Mouse (Mus musculus) forebrain, embryonic 10.5 days (tissue): ENCODE measurements around the gene Peg10. TPM values are rescaled to one million over a fixed set of nuclear protein-coding genes. Genes with fewer than 3 reads are reported as not detected.

Source experiments
- DNase-seq: peaks from one replicate; pipeline ENCODE4 v3.0.0-alpha.2; 2017; ENCODE audit warnings: low spot score; ENCODE audit errors: extremely low spot score
- H3K27ac ChIP-seq: fragments of 300-500 bp; sonication (generic); 2 replicates; pipeline ENCODE4 v1.5.1; 2016; ENCODE audit warnings: mild to moderate bottlenecking
- H3K27me3 ChIP-seq: fragments of 300-500 bp; sonication (generic); 2 replicates; pipeline ENCODE4 v1.6.1; 2016; ENCODE audit warnings: mild to moderate bottlenecking; ENCODE audit not compliant: poor library complexity, severe bottlenecking
- H3K36me3 ChIP-seq: fragments of 300-500 bp; sonication (generic); replicated peaks from 2 replicates; pipeline ENCODE4 v1.6.1; 2016; ENCODE audit warnings: mild to moderate bottlenecking, moderate library complexity
- H3K4me1 ChIP-seq: fragments of 300-500 bp; sonication (generic); 2 replicates; pipeline ENCODE4 v1.6.1; 2016
- H3K4me3 ChIP-seq: fragments of 300-500 bp; sonication (generic); 2 replicates; pipeline ENCODE4 v1.5.1; 2016; ENCODE audit warnings: mild to moderate bottlenecking, moderate library complexity
- H3K9me3 ChIP-seq: fragments of 300-500 bp; sonication (generic); 2 replicates; pipeline ENCODE4 v1.6.1; 2016; ENCODE audit warnings: mild to moderate bottlenecking, moderate library complexity
- whole genome bisulfite sequencing: fragments of 180-500 bp; shearing (Covaris S2); methylation state at CpG from one replicate; pipeline ENCODE4 v1.1.7; 2016; 5-methylcytosine and 5-hydroxymethylcytosine counted together
- polyA plus RNA-seq: library from polyadenylated mRNA; unstranded; fragments of >200 nt; fragmentation: Nextera tagmentation; extraction: Ambion mirVana; gene quantifications from 2 replicates; pipeline ENCODE4 v1.2.1, GENCODE M21; 2016

Peg10 gene
- 11.8 and 12.9 TPM in 2 replicates for polyA plus RNA-seq

DNA sequence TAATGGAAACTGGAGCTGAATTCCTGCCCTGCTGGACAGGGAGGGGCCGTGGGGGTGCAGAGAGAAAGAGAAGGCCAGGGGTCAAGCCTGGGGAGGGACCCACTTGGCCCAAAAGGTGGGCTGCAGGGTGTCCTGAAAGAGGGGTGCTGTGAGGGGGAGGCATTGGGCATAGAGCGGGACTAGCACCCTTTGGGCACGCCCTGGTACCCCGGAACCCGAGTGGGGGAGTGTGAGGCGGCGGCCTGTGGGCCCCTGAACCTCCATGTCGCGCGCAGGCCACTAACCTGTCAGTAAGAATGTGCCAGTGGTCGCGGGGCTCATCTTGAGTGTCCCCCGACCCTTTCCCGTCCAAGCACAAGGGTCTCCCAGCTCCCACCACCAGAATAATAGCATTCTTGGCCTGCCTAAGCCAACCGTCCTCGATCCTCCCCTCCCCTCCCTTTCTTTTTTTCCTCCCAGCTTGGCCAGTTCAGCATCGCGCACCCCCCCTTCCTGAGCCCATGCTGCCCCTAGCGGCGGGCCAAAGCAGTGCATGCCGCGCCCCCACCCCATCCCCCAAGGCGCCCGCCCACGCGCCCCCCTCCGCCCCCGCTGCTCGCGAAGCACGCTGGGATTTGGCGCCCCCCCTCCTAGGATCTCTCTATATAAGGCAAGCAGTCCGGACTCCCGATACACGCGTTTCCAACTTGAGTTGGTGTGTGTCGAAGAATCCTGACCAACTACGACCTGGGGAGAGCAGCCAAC lies at the start of gene Peg10, which contains the start of gene Sgce:
Gene Peg10, plus strand, starts transcription at position 611 of the 744 bp plus-strand sequence.
Gene Sgce, minus strand, starts transcription at position 512 of the 744 bp plus-strand sequence.
- peak within 1 kb of the TSS; percentile 62 for H3K4me3 ChIP-seq
- peak within 1 kb of the TSS; percentile 96 for H3K27ac ChIP-seq
- peak; percentile 83 for DNase-seq
- H3K4me1 ChIP-seq: peaks cover 32% of the 10 kb centered on the region
- peaks cover 31% of the 10 kb centered on the region for H3K9me3 ChIP-seq
- H3K36me3 ChIP-seq: peaks cover 10% of the 10 kb centered on the region
- 57% methylated on average over 38 of the region's 38 CpGs for WGBS
- H3K27me3 ChIP-seq: no peaks in the 10 kb centered on the region

DNA sequence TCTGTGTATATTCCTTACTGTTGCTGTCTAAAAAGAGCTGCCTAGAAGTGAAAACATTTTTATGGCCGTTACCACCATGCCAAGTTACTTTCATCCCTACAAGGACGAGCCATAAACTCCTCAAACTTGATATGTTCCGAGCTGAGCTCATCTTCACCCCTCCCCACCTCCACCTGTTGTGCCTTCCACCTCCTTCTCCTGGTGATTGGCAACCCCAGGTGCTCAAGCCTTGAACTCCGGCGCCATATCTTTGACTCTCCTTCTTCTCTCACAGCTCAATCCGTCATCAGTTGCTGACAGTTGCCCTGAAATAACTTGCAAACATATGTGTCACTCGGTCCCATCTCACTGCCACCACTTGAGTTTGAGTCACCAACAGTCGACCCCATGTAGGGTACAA lies 45.5 kb upstream of the Peg10 start:
- Histone ChIP-seq H3K36me3 (peaks cover 19% of the 10 kb centered on the region), H3K9me3 (no peaks in the 10 kb centered on the region), H3K4me3 (no peak overlapping the region), H3K27ac (no peak overlapping the region), H3K4me1 (no peaks in the 10 kb centered on the region), H3K27me3 (no peaks in the 10 kb centered on the region)
- 89% methylated on average over 8 of the region's 8 CpGs for WGBS
- no peak for DNase-seq

DNA sequence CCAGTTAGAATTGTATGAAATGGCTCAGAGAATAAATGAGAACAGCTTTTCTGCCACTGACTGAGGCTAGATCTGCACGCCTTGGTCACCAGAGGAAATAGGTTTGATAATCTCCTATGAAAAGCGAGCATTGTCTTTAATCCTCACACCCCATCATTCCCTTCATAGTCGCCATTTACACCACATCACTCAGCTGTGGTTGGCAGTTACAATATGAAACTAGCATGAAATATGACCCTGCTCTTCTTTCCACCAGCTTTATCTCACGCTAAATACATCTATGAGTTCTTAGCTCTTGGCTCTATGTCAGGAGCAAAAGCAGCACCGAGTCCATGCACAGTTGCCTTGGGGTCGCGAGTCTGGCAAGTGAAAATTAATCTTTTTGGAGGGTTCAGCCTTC lies 43.2 kb upstream of the Peg10 start:
- Histone ChIP-seq H3K27me3 (no peaks in the 10 kb centered on the region), H3K4me1 (no peaks in the 10 kb centered on the region), H3K27ac (no peak overlapping the region), H3K36me3 (peaks cover 31% of the 10 kb centered on the region), H3K4me3 (no peak overlapping the region), H3K9me3 (no peaks in the 10 kb centered on the region)
- 86% methylated on average over 7 of the region's 7 CpGs for WGBS
- no peak for DNase-seq

GRCm38 (mm10) chr6:4706415-4706814 lies 40.7 kb upstream of the Peg10 start:
- H3K27ac ChIP-seq: no peak overlapping the region
- 93% methylated on average over 5 of the region's 5 CpGs for WGBS
- H3K36me3 ChIP-seq: peaks cover 47% of the 10 kb centered on the region
- no peaks in the 10 kb centered on the region for H3K27me3 ChIP-seq
- no peaks in the 10 kb centered on the region for H3K4me1 ChIP-seq
- no peak for DNase-seq
- H3K4me3 ChIP-seq: no peak overlapping the region
- no peaks in the 10 kb centered on the region for H3K9me3 ChIP-seq

- no peaks in the 10 kb centered on the region for H3K27me3 ChIP-seq
- H3K9me3 ChIP-seq: no peaks in the 10 kb centered on the region
- no peaks in the 10 kb centered on the region for H3K4me1 ChIP-seq
- 91% methylated on average over 1 of the region's 1 CpGs for WGBS
- no peak for DNase-seq
- peaks cover 33% of the 10 kb centered on the region for H3K36me3 ChIP-seq
- no peak overlapping the region for H3K27ac ChIP-seq
- no peak overlapping the region for H3K4me3 ChIP-seq
These were observed 38.1 kb upstream of the Peg10 start for GRCm38 (mm10) chr6:4708971-4709370.

DNA sequence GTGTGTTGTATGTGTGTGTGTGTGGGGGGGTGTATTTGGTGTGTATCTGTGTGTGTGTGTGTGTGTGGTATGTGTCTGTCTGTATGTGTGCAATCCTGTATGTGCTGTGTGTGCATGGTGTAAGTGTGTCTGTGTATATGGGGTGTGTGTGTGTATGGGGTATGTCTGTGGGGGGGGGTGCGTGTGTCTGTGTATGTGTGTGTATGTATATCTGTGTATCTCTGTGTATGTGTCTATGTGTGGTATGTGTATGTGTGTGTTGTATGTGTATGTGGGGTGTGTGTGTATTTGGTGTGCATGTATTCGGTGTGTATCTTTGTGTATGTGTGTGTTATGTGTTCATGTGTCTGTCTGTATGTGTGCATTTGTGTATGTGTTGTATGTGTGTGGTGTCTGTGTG lies 30.9 kb upstream of the Peg10 start:
- Histone ChIP-seq H3K4me1 (no peaks in the 10 kb centered on the region), H3K9me3 (no peaks in the 10 kb centered on the region), H3K36me3 (peaks cover 14% of the 10 kb centered on the region), H3K27me3 (no peaks in the 10 kb centered on the region), H3K4me3 (no peak overlapping the region), H3K27ac (no peak overlapping the region)
- 96% methylated on average over 2 of the region's 2 CpGs for WGBS
- no peak for DNase-seq

- no peaks in the 10 kb centered on the region for H3K27me3 ChIP-seq
- H3K27ac ChIP-seq: no peak overlapping the region
- H3K4me1 ChIP-seq: peaks cover 5% of the 10 kb centered on the region
- 98% methylated on average over 2 of the region's 2 CpGs for WGBS
- no peaks in the 10 kb centered on the region for H3K9me3 ChIP-seq
- H3K4me3 ChIP-seq: no peak overlapping the region
- no peak for DNase-seq
- peaks cover 14% of the 10 kb centered on the region for H3K36me3 ChIP-seq
These were observed 29.8 kb upstream of the Peg10 start for GRCm38 (mm10) chr6:4717344-4717743.

GRCm38 (mm10) chr6:4722142-4722541 lies 25.0 kb upstream of the Peg10 start:
- DNase-seq: no peak
- Histone ChIP-seq H3K27ac (no peak overlapping the region), H3K4me3 (no peak overlapping the region), H3K9me3 (no peaks in the 10 kb centered on the region), H3K4me1 (peaks cover 17% of the 10 kb centered on the region), H3K36me3 (peaks cover under 1% of the 10 kb centered on the region; the same call in 1 of the 2 replicates), H3K27me3 (no peaks in the 10 kb centered on the region)
- 72% methylated on average over 6 of the region's 6 CpGs for WGBS

GRCm38 (mm10) chr6:4722739-4723138 lies 24.4 kb upstream of the Peg10 start:
- no peaks in the 10 kb centered on the region for H3K36me3 ChIP-seq
- peaks cover 17% of the 10 kb centered on the region for H3K4me1 ChIP-seq
- DNase-seq: no peak
- H3K27ac ChIP-seq: no peak overlapping the region
- no peak overlapping the region for H3K4me3 ChIP-seq
- no peaks in the 10 kb centered on the region for H3K9me3 ChIP-seq
- H3K27me3 ChIP-seq: no peaks in the 10 kb centered on the region
- WGBS: 92% methylated on average over 13 of the region's 13 CpGs

- H3K4me1 ChIP-seq: peaks cover 17% of the 10 kb centered on the region
- H3K27me3 ChIP-seq: no peaks in the 10 kb centered on the region
- no peak overlapping the region for H3K4me3 ChIP-seq
- no peak overlapping the region for H3K27ac ChIP-seq
- H3K9me3 ChIP-seq: no peaks in the 10 kb centered on the region
- DNase-seq: no peak
- WGBS: 85% methylated on average over 15 of the region's 15 CpGs
- H3K36me3 ChIP-seq: no peaks in the 10 kb centered on the region
These were observed 22.9 kb upstream of the Peg10 start for GRCm38 (mm10) chr6:4723998-4724757.

DNA sequence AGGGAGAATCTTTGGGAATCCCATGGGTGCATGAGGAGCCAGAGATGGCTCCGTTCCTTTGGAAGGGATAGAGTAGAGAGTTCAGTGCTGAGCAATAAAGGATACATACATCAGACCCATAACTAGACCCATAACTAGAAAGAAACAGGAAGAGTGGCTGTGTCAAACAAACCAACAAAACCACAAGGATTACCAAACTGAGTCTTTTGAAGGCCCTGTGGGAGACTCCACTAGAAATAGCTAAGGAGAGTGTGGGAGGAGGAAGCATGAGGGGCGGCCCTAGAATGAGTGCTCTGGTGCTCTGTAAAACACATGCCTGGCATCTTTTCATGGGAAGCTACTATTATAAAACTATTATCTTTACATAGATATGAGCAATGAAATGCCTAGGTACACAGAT lies 18.8 kb upstream of the Peg10 start:
- H3K4me1 ChIP-seq: peaks cover 20% of the 10 kb centered on the region
- 94% methylated on average over 2 of the region's 2 CpGs for WGBS
- DNase-seq: no peak
- H3K4me3 ChIP-seq: no peak overlapping the region
- no peaks in the 10 kb centered on the region for H3K9me3 ChIP-seq
- peaks cover 4% of the 10 kb centered on the region; the same call in 1 of the 2 replicates for H3K36me3 ChIP-seq
- no peaks in the 10 kb centered on the region for H3K27me3 ChIP-seq
- no peak overlapping the region for H3K27ac ChIP-seq

DNA sequence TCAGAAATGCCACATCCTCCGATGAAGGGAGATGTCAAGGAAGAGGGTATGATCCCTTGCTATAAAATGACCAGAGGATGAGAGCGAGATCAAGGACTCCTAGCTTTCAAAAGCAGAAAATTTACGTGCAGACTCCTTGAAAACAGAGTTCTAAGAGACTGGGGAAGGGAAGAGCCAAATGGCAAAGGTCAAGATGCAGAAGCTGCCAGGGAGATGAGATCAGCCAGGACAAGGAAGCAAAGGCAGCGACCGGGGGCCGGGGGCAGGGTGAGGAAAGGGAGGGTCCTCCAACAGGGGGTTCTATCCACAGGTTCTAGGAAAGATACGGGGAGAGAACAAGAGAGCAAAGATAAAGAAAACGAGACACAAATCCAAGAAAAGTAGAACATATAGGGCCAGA lies 15.4 kb upstream of the Peg10 start:
- peaks cover 17% of the 10 kb centered on the region for H3K4me1 ChIP-seq
- DNase-seq: no peak
- no peak overlapping the region for H3K4me3 ChIP-seq
- H3K27ac ChIP-seq: no peak overlapping the region
- peaks cover 14% of the 10 kb centered on the region; the same call in 1 of the 2 replicates for H3K36me3 ChIP-seq
- no peaks in the 10 kb centered on the region for H3K9me3 ChIP-seq
- no peaks in the 10 kb centered on the region for H3K27me3 ChIP-seq
- 72% methylated on average over 8 of the region's 8 CpGs for WGBS

GRCm38 (mm10) chr6:4733208-4733607 lies 13.9 kb upstream of the Peg10 start:
- H3K4me3 ChIP-seq: no peak overlapping the region
- H3K27me3 ChIP-seq: no peaks in the 10 kb centered on the region
- DNase-seq: no peak
- peak overlapping the region; percentile 30; the same call in 1 of the 2 replicates for H3K27ac ChIP-seq
- peaks cover 31% of the 10 kb centered on the region for H3K4me1 ChIP-seq
- 74% methylated on average over 8 of the region's 8 CpGs for WGBS
- no peaks in the 10 kb centered on the region for H3K9me3 ChIP-seq
- H3K36me3 ChIP-seq: peaks cover 14% of the 10 kb centered on the region; the same call in 1 of the 2 replicates
